Mouse (Mus musculus): ENCODE data around the gene Nostrin. TPM values are rescaled to one million over a fixed set of nuclear protein-coding genes. Genes with fewer than 3 reads are reported as not detected.

Nostrin gene
- total and polyA plus RNA-seq, 2 experiments from 2014 or later = 6.9 to 7.7 TPM

DNA sequence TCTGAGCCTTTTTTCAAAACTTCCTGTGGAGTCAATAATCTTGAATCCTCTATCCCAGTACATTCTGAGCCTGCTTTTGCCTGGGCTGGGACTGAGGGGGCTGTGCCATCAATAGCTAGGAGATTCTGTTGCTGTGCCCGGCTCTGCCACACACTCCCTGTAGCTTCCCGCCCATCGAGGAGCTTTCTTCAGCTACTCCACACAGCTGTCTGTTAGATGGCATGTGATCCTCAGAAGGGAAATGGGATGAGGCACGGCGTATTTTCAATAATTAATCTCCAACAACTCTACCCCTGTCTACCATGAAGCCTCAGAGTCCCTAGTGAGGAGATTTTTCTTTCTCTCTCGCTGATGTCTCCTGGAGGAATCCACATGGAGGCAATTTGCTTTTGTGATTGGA, 93.0 kb downstream of the Nostrin start:
- 82% methylated on average over 6 of the region's 6 CpGs for WGBS
- DNase-seq (ENCODE audit: low spot score) = no peak

DNA sequence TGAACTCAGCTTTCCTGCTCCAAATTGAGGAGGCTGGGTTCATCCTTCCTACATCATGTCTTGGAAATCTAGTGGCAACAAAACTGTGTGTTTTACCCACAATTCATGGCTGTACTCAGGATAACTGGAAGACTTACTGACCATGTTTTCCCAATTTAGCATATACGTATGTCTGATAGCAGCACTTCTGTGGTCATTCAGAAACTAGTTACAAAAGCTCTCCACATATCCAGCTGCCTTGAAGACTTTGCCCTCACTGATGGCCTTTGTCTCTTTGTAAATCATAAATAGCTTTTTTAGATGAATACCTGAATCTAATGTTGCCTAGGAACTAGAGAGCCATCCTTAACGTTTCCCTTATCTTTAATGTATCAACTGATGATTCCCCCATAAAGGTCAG, 94.5 kb downstream of the Nostrin start:
- Histone ChIP-seq H3K9me3 (replicated peaks; ENCODE audit: control insufficient read depth, low read length) (no peaks in the 10 kb centered on the region), H3K9ac (replicated peaks; ENCODE audit: low read depth, low read length) (no peak overlapping the region), H3K27ac (ENCODE audit: low read depth) (no peak overlapping the region), H3K27me3 (ENCODE audit: control insufficient read depth, insufficient read depth, low read length) (no peaks in the 10 kb centered on the region), H3K4me2 (ENCODE audit: low read depth, low read length) (no peak overlapping the region), H3K4me3 (ENCODE audit: low read depth, low read length) (no peak overlapping the region), H3K4me1 (ENCODE audit: control insufficient read depth, insufficient read depth) (no peaks in the 10 kb centered on the region), H3K36me3 (replicated peaks; ENCODE audit: control insufficient read depth, insufficient read depth, low read length) (no peaks in the 10 kb centered on the region)
- DNase-seq (ENCODE audit: low spot score) (no peak), ATAC-seq (ENCODE audit: insufficient read depth, low read depth) (no peak)
- WGBS = 75% methylated on average over 2 of the region's 2 CpGs
- TF ChIP-seq EP300 (IDR thresholded peaks at IDR 0.05; ENCODE audit: low read depth) (no peak), CTCF (IDR thresholded peaks at IDR 0.05; ENCODE audit: low read depth) (no peak)

More for the DNA sequence above, 93.0 kb downstream of the Nostrin start:
- no peaks in the 10 kb centered on the region for H3K36me3 ChIP-seq (replicated peaks; ENCODE audit: control insufficient read depth, insufficient read depth, low read length)
- H3K9ac ChIP-seq (replicated peaks; ENCODE audit: low read depth, low read length) = no peak overlapping the region
- H3K27me3 ChIP-seq (ENCODE audit: control insufficient read depth, insufficient read depth, low read length) = no peaks in the 10 kb centered on the region
- H3K4me2 ChIP-seq (ENCODE audit: low read depth, low read length) = no peak overlapping the region
- no peaks in the 10 kb centered on the region for H3K4me1 ChIP-seq (ENCODE audit: control insufficient read depth, insufficient read depth)
- ATAC-seq (ENCODE audit: insufficient read depth, low read depth) = no peak
- TF ChIP-seq EP300 (IDR thresholded peaks at IDR 0.05; ENCODE audit: low read depth) (no peak), CTCF (IDR thresholded peaks at IDR 0.05; ENCODE audit: low read depth) (no peak)
- no peak overlapping the region for H3K27ac ChIP-seq (ENCODE audit: low read depth)
- H3K9me3 ChIP-seq (replicated peaks; ENCODE audit: control insufficient read depth, low read length) = no peaks in the 10 kb centered on the region
- H3K4me3 ChIP-seq (ENCODE audit: low read depth, low read length) = no peak overlapping the region

DNA sequence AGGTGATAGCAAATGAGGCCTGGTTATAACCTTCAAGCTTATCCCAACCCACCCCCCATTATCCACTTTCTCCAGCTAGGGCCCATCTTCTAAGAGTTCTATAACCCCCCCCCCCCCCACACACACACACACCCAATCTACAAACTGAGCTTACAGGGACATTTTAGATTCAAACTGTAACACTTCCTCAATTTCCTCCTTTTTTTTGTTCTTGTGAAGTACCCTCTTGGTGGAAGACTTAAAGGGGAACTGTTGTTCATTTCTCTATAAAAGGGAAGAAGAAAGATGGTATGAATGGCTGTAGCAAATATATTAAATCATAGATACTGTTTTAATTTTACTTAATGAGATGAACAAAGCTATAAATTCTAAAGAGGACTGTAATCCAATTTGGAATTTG, 96.5 kb downstream of the Nostrin start:
- no peak overlapping the region for H3K4me3 ChIP-seq (ENCODE audit: low read depth, low read length)
- H3K36me3 ChIP-seq (replicated peaks; ENCODE audit: control insufficient read depth, insufficient read depth, low read length) = no peaks in the 10 kb centered on the region
- no peak overlapping the region for H3K9ac ChIP-seq (replicated peaks; ENCODE audit: low read depth, low read length)
- H3K27ac ChIP-seq (ENCODE audit: low read depth) = no peak overlapping the region
- H3K9me3 ChIP-seq (replicated peaks; ENCODE audit: control insufficient read depth, low read length) = no peaks in the 10 kb centered on the region
- H3K27me3 ChIP-seq (ENCODE audit: control insufficient read depth, insufficient read depth, low read length) = no peaks in the 10 kb centered on the region
- H3K4me2 ChIP-seq (ENCODE audit: low read depth, low read length) = no peak overlapping the region
- DNase-seq (ENCODE audit: low spot score) (no peak), ATAC-seq (ENCODE audit: insufficient read depth, low read depth) (no peak)
- TF ChIP-seq CTCF (IDR thresholded peaks at IDR 0.05; ENCODE audit: low read depth) (no peak), EP300 (IDR thresholded peaks at IDR 0.05; ENCODE audit: low read depth) (no peak)
- H3K4me1 ChIP-seq (ENCODE audit: control insufficient read depth, insufficient read depth) = no peaks in the 10 kb centered on the region

DNA sequence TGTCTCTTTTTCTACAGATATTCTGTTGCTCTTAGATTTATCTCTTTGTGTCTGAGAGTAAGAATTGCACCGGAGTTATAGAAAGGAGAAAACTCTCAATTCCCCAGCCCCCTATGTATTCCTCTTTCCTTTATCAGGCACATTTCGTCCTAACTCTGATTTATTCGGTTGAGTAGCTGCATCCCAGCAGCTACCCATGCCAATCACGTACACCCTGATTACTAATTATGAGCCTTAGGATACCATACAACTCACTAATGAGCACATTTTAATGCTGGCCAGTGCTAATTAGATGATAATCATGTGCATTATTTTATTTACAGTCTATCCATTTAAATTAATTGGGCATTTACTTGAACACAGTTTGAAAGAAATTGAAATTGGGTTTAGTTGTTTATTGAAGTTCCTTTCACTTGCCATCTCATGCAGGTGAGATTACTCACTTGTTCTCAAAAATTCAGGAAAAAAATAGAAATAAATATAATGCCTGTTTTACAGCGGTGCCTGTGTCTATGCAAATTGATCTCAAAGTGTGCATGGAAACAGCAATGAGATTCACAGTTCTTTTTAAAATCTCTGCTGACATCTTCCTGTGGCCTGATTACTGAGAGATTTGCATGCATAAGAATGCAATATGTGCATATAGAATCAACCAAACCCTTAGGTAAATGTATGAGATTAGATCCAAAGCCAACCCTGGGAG, 99.5 kb downstream of the Nostrin start:
- WGBS = 78% methylated on average over 5 of the region's 5 CpGs
- Histone ChIP-seq H3K27ac (ENCODE audit: low read depth) (no peak overlapping the region), H3K9me3 (replicated peaks; ENCODE audit: control insufficient read depth, low read length) (no peaks in the 10 kb centered on the region), H3K9ac (replicated peaks; ENCODE audit: low read depth, low read length) (no peak overlapping the region), H3K27me3 (ENCODE audit: control insufficient read depth, insufficient read depth, low read length) (no peaks in the 10 kb centered on the region), H3K4me3 (ENCODE audit: low read depth, low read length) (no peak overlapping the region), H3K36me3 (replicated peaks; ENCODE audit: control insufficient read depth, insufficient read depth, low read length) (no peaks in the 10 kb centered on the region), H3K4me2 (ENCODE audit: low read depth, low read length) (no peak overlapping the region), H3K4me1 (ENCODE audit: control insufficient read depth, insufficient read depth) (no peaks in the 10 kb centered on the region)
- no peak for DNase-seq (ENCODE audit: low spot score)
- ATAC-seq (ENCODE audit: insufficient read depth, low read depth) = no peak
- TF ChIP-seq EP300 (IDR thresholded peaks at IDR 0.05; ENCODE audit: low read depth) (no peak), CTCF (IDR thresholded peaks at IDR 0.05; ENCODE audit: low read depth) (no peak)

Other genes with a start within 250 kb of the Nostrin start
- gene Spc25, start 70.4 kb downstream of the Nostrin start, total RNA-seq (2014; rRNA removed; ENCODE audit: low replicate concordance) = 21.2 and 46.5 TPM in 2 replicates
- 47.8 and 57.2 TPM in 2 replicates for gene Spc25, start 70.4 kb downstream of the Nostrin start, polyA plus RNA-seq (2015; fragmentation: Nextera tagmentation; extraction: Ambion mirVana)
- gene G6pc2, start 75.3 kb downstream of the Nostrin start, total RNA-seq (2014; rRNA removed; ENCODE audit: low replicate concordance) = not detected in 2 replicates
- gene G6pc2, start 75.3 kb downstream of the Nostrin start, polyA plus RNA-seq (2015; fragmentation: Nextera tagmentation; extraction: Ambion mirVana) = not detected in 2 replicates
- not detected in 2 replicates for gene Abcb11, start 206.8 kb downstream of the Nostrin start, total RNA-seq (2014; rRNA removed; ENCODE audit: low replicate concordance)
- not detected in 2 replicates for gene Abcb11, start 206.8 kb downstream of the Nostrin start, polyA plus RNA-seq (2015; fragmentation: Nextera tagmentation; extraction: Ambion mirVana)
- 0.04 TPM in 1 of 2 replicates, not detected in the other for gene Dhrs9, start 244.6 kb downstream of the Nostrin start, total RNA-seq (2014; rRNA removed; ENCODE audit: low replicate concordance)
- 0.03 and 0.05 TPM in 2 replicates for gene Dhrs9, start 244.6 kb downstream of the Nostrin start, polyA plus RNA-seq (2015; fragmentation: Nextera tagmentation; extraction: Ambion mirVana)

Data from heart, postnatal 0 days (tissue).